Comparison of ENCODE assay signal across 19 mouse cellular contexts in the genomic region with DNA sequence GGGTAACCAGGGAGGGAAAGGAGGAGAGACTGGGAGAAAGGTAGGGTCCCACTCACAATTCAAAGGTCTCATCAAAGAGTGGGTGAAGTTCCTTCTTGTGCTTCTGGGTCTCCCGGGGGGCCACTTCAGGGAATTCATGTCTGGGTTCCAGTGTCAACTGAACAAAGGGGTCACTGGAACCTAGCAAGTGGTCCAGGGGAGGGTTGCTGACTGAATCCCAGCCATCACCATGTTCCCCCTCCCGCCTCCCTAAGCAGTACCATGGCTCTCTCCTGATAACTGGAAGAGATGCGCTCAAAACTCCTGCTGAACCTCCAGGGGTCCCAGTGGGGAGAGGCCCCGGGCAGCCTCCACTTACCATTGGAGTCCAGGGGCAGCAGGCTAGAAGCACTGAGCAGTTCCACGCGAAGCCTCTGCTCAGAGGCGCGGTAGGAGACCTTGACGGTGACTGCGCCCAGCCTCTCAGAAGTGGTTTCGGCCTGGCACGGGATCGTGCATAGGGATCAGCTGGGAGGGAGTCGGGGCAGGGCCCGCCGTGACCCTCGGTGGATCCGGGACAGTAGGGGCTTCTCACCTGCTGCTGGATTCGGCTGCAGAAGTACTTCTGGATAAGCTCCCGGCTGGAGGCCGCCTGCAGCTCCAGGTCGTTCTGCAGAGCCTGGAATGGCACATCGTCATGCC. TPM values are rescaled to one million over a fixed set of nuclear protein-coding genes. Genes with fewer than 3 reads are reported as not detected.
DNase-seq lines count a peak whose midpoint lies in the region; ATAC-seq and TF ChIP-seq lines count a peak whose summit lies in the region.
"Had no signal": no experiment of that assay in that cellular context is flagged by ENCODE, and none has a peak within 500 bp of the region (broad histone marks: within the 10 kb centered on the region; RNA-seq: fewer than 3 reads in every experiment).

No protein-coding gene starts in this region.

- peak; percentile 44 for DNase-seq in adrenal gland, adult 2 months
- no peak for DNase-seq in adrenal gland, postnatal 4 days (ENCODE audit: low spot score in 2 of 2)
- no peak for DNase-seq in heart, embryonic 10.5 days (ENCODE audit: low spot score)
- DNase-seq in heart, adult 18-20 months, result no peak
- DNase-seq in ES-E14 (ENCODE audit: low read depth, low spot score), result no peak
- DNase-seq in cerebellum, postnatal 14 days, result peak; percentile 41 to 57
- no peak for DNase-seq in lung, adult 2 months
- DNase-seq: gastrocnemius, adult 2 months; lung, adult 18-20 months; lung, postnatal 14 days; midbrain, embryonic 14.5 days; right cerebral cortex, postnatal 14 days had no signal

- TF ChIP-seq CTCF in lung, adult 2 months (IDR thresholded peaks at IDR 0.05; ENCODE audit: insufficient read depth, low read length), result no peak

- WGBS in heart, embryonic 10.5 days, result 56% methylated on average over 23 of the region's 23 CpGs
- WGBS in lung, adult 2 months, result 69% methylated on average over 23 of the region's 23 CpGs

- peaks cover 31% of the 10 kb centered on the region for H3K36me3 ChIP-seq in heart, embryonic 10.5 days
- H3K36me3 ChIP-seq in ES-E14 (ENCODE audit: control insufficient read depth, insufficient read depth, low read length, poor library complexity, severe bottlenecking), result peaks cover 9% of the 10 kb centered on the region; the same call in 1 of the 2 replicates

- ATAC-seq in granulocyte monocyte progenitor cell, adult 5-6 weeks (replicated peaks; ENCODE audit: poor library complexity, severe bottlenecking), result no peak
- ATAC-seq: forebrain, embryonic 14.5 days; intestine, embryonic 16.5 days had no signal

- H3K4me1 ChIP-seq in heart, embryonic 10.5 days, result peaks cover 26% of the 10 kb centered on the region
- H3K4me1 ChIP-seq in ES-E14 (ENCODE audit: control insufficient read depth in 2 of 2, insufficient read depth in 2 of 2, low read length in 2 of 2, poor library complexity in 1 of 2), result no peaks in the 10 kb centered on the region; a peak in 1 of 4 replicates
- H3K4me1 ChIP-seq in lung, adult 2 months (ENCODE audit: control insufficient read depth, insufficient read depth, low read length), result no peaks in the 10 kb centered on the region; the same call in 1 of the 2 replicates
- H3K4me1 ChIP-seq: embryonic facial prominence, embryonic 12.5 days; heart, embryonic 12.5 days had no signal

- peak overlapping the region; percentile 37; the same call in 1 of the 2 replicates for H3K27ac ChIP-seq in heart, embryonic 10.5 days
- no peak overlapping the region for H3K27ac ChIP-seq in ES-E14 (ENCODE audit: insufficient read depth, low read depth, low read length, poor library complexity, severe bottlenecking)
- H3K27ac ChIP-seq: embryonic facial prominence, embryonic 12.5 days; gastrocnemius, adult 2 months had no signal

- no peaks in the 10 kb centered on the region; the same call in 1 of the 2 replicates for H3K27me3 ChIP-seq in heart, embryonic 10.5 days (ENCODE audit: insufficient read depth, poor library complexity, severe bottlenecking)
- H3K27me3 ChIP-seq: embryonic facial prominence, embryonic 12.5 days had no signal

- TF ChIP-seq POLR2A in lung, adult 2 months (IDR thresholded peaks at IDR 0.05; ENCODE audit: borderline replicate concordance, extremely low read depth, low read depth, low read length), result no peak

- no peak overlapping the region for H3K4me3 ChIP-seq in heart, embryonic 10.5 days
- H3K4me3 ChIP-seq in ES-E14 (ENCODE audit: insufficient read depth in 1 of 2, low read depth in 1 of 2, low read length in 2 of 2, poor library complexity in 1 of 2, severe bottlenecking in 1 of 2), result peak overlapping the region; percentile 20 to 44; a peak in 3 of 4 replicates
- no peak overlapping the region for H3K4me3 ChIP-seq in lung, adult 2 months (replicated peaks; ENCODE audit: extremely low read depth, low read depth, low read length)
- H3K4me3 ChIP-seq: embryonic facial prominence, embryonic 12.5 days; erythroblast, embryonic 14.5 days; gastrocnemius, adult 2 months; heart, embryonic 12.5 days; hindbrain, embryonic 10.5 days had no signal

- peak overlapping the region; percentile 12; the same call in 1 of the 2 replicates for H3K9ac ChIP-seq in ES-E14 (ENCODE audit: insufficient read depth, low read depth, low read length, poor library complexity, severe bottlenecking)
- H3K9ac ChIP-seq: embryonic facial prominence, embryonic 12.5 days; heart, embryonic 12.5 days had no signal

- in situ Hi-C loops in ES-E14 (cut with MboI; ENCODE audit: low sequenced_read_pairs in 2 of 2, unreplicated experiment in 2 of 2), result no loop called here

- no peaks in the 10 kb centered on the region for H3K9me3 ChIP-seq in heart, embryonic 10.5 days
- no peaks in the 10 kb centered on the region for H3K9me3 ChIP-seq in ES-E14 (ENCODE audit: control insufficient read depth, insufficient read depth, low read depth, low read length)
- H3K9me3 ChIP-seq: embryonic facial prominence, embryonic 12.5 days; hindbrain, embryonic 10.5 days had no signal

TF ChIP-seq in ES-E14, 5 proteins besides CTCF, POLR2A, EP300 and RAD21:
- no peak for TF ChIP-seq CHD2 (IDR thresholded peaks at IDR 0.05; ENCODE audit: low read depth, low read length)
- no peak for TF ChIP-seq HCFC1 (IDR thresholded peaks at IDR 0.05; ENCODE audit: borderline replicate concordance, insufficient read depth, low read length)
- TF ChIP-seq MAFK (IDR thresholded peaks at IDR 0.05; ENCODE audit: insufficient read depth, low read depth, low read length), result no peak
- TF ChIP-seq ZNF384 (IDR thresholded peaks at IDR 0.05; ENCODE audit: low read depth, low read length), result no peak

RNA-seq across cellular contexts. Expression of gene Unc13d, which starts 13.4 kb away (rescaled TPM):
- total RNA-seq in adrenal gland, adult 2 months (2021), result 1 to 10 TPM in 1 of 2 experiments, under 1 TPM in 1; 0.83 to 1.0 TPM
- polyA plus RNA-seq in adrenal gland, adult 2 months (2012; rRNA removed), result 2.3 and 3.4 TPM in 2 replicates
- 1 to 10 TPM; 1.1 to 2.4 TPM for total RNA-seq in adrenal gland, postnatal 4 days (2021)
- 6.1 and 7.2 TPM in 2 replicates for polyA plus RNA-seq in heart, embryonic 10.5 days (2016; fragmentation: Nextera tagmentation; extraction: Ambion mirVana)
- total RNA-seq in heart, adult 18-20 months (2021), result 1 to 10 TPM in 1 of 2 experiments, under 1 TPM in 1; 0.42 to 2.0 TPM
- total RNA-seq in ES-E14 (2012; rRNA removed), result 13.3 and 14.2 TPM in 2 replicates
- polyA plus RNA-seq in lung, adult 2 months (2012; rRNA removed), result 51.6 and 56.4 TPM in 2 replicates
- total RNA-seq in granulocyte monocyte progenitor cell, adult 5-6 weeks (2014; fragmentation: Nextera tagmentation), result 19.1 and 26.7 TPM in 2 replicates
- 18.2 and 21.1 TPM in 2 replicates for total RNA-seq in granulocyte monocyte progenitor cell, adult 5-6 weeks (2017)

RNA-seq across cellular contexts. Expression of gene Wbp2, which starts 22.5 kb away (rescaled TPM):
- total RNA-seq in adrenal gland, adult 2 months (2021), result 100 to 1,000 TPM; 165 to 185 TPM
- polyA plus RNA-seq in adrenal gland, adult 2 months (2012; rRNA removed), result 517 and 528 TPM in 2 replicates
- total RNA-seq in adrenal gland, postnatal 4 days (2021), result 100 to 1,000 TPM; 126 to 136 TPM
- polyA plus RNA-seq in heart, embryonic 10.5 days (2016; fragmentation: Nextera tagmentation; extraction: Ambion mirVana), result 122 and 158 TPM in 2 replicates
- 100 to 1,000 TPM in 1 of 2 experiments, 10 to 100 TPM in 1; 93.3 to 109 TPM for total RNA-seq in heart, adult 18-20 months (2021)
- total RNA-seq in ES-E14 (2012; rRNA removed), result 16.9 and 20.1 TPM in 2 replicates
- 257 and 267 TPM in 2 replicates for polyA plus RNA-seq in lung, adult 2 months (2012; rRNA removed)
- total RNA-seq in granulocyte monocyte progenitor cell, adult 5-6 weeks (2014; fragmentation: Nextera tagmentation), result 83.3 and 96.6 TPM in 2 replicates
- 13.6 and 17.3 TPM in 2 replicates for total RNA-seq in granulocyte monocyte progenitor cell, adult 5-6 weeks (2017)

RNA-seq across cellular contexts. Expression of gene Unk, which starts 34.2 kb away (rescaled TPM):
- 10 to 100 TPM; 20.2 to 21.2 TPM for total RNA-seq in adrenal gland, adult 2 months (2021)
- polyA plus RNA-seq in adrenal gland, adult 2 months (2012; rRNA removed), result 46.0 and 58.5 TPM in 2 replicates
- 10 to 100 TPM; 41.3 to 45.5 TPM for total RNA-seq in adrenal gland, postnatal 4 days (2021)
- 33.3 and 37.1 TPM in 2 replicates for polyA plus RNA-seq in heart, embryonic 10.5 days (2016; fragmentation: Nextera tagmentation; extraction: Ambion mirVana)
- 1 to 10 TPM; 5.2 to 7.8 TPM for total RNA-seq in heart, adult 18-20 months (2021)
- total RNA-seq in ES-E14 (2012; rRNA removed), result 32.5 and 39.6 TPM in 2 replicates
- polyA plus RNA-seq in lung, adult 2 months (2012; rRNA removed), result 48.6 and 54.0 TPM in 2 replicates
- total RNA-seq in granulocyte monocyte progenitor cell, adult 5-6 weeks (2014; fragmentation: Nextera tagmentation), result 25.4 and 40.0 TPM in 2 replicates
- 15.2 and 19.9 TPM in 2 replicates for total RNA-seq in granulocyte monocyte progenitor cell, adult 5-6 weeks (2017)

RNA-seq across cellular contexts. Expression of gene H3f3b, which starts 36.6 kb away (rescaled TPM):
- total RNA-seq in adrenal gland, adult 2 months (2021), result 100 to 1,000 TPM; 270 to 363 TPM
- polyA plus RNA-seq in adrenal gland, adult 2 months (2012; rRNA removed), result 76.2 and 92.7 TPM in 2 replicates
- 100 to 1,000 TPM; 751 to 846 TPM for total RNA-seq in adrenal gland, postnatal 4 days (2021)
- polyA plus RNA-seq in heart, embryonic 10.5 days (2016; fragmentation: Nextera tagmentation; extraction: Ambion mirVana), result 684 and 1,078 TPM in 2 replicates
- total RNA-seq in heart, adult 18-20 months (2021), result 100 to 1,000 TPM in 1 of 2 experiments, 10 to 100 TPM in 1; 98.0 to 107 TPM
- 504 and 729 TPM in 2 replicates for total RNA-seq in ES-E14 (2012; rRNA removed)
- polyA plus RNA-seq in lung, adult 2 months (2012; rRNA removed), result 223 and 243 TPM in 2 replicates
- total RNA-seq in granulocyte monocyte progenitor cell, adult 5-6 weeks (2014; fragmentation: Nextera tagmentation), result 447 and 460 TPM in 2 replicates
- total RNA-seq in granulocyte monocyte progenitor cell, adult 5-6 weeks (2017), result 931 and 1,017 TPM in 2 replicates

RNA-seq across cellular contexts. Expression of gene Galk1, which starts 51.8 kb away (rescaled TPM):
- 10 to 100 TPM; 30.6 to 45.6 TPM for total RNA-seq in adrenal gland, adult 2 months (2021)
- 68.6 and 71.3 TPM in 2 replicates for polyA plus RNA-seq in adrenal gland, adult 2 months (2012; rRNA removed)
- 10 to 100 TPM; 70.2 to 88.6 TPM for total RNA-seq in adrenal gland, postnatal 4 days (2021)
- polyA plus RNA-seq in heart, embryonic 10.5 days (2016; fragmentation: Nextera tagmentation; extraction: Ambion mirVana), result 202 and 273 TPM in 2 replicates
- total RNA-seq in heart, adult 18-20 months (2021), result 10 to 100 TPM; 14.1 to 15.0 TPM
- total RNA-seq in ES-E14 (2012; rRNA removed), result 144 and 195 TPM in 2 replicates
- polyA plus RNA-seq in lung, adult 2 months (2012; rRNA removed), result 49.5 and 57.1 TPM in 2 replicates
- 36.7 and 62.2 TPM in 2 replicates for total RNA-seq in granulocyte monocyte progenitor cell, adult 5-6 weeks (2014; fragmentation: Nextera tagmentation)
- total RNA-seq in granulocyte monocyte progenitor cell, adult 5-6 weeks (2017), result 41.3 and 52.3 TPM in 2 replicates

Comparison
In these comparisons a context has a peak if more than half of its experiments do, and no peak if none do; other contexts are left out.
1. DNase-seq: peak in adrenal gland, adult 2 months (single experiment) and cerebellum, postnatal 14 days (2 of 2); none in adrenal gland, postnatal 4 days (0 of 2), heart, embryonic 10.5 days (single experiment), heart, adult 18-20 months (0 of 2), ES-E14 (single experiment) and lung, adult 2 months (single experiment).
2. H3K4me3 ChIP-seq: peak in ES-E14 (2 of 2); none in heart, embryonic 10.5 days (single experiment) and lung, adult 2 months (single experiment).